Mouse (Mus musculus): ENCODE measurements around the gene Nfix.

GRCm38 (mm10) chr8:84760405-84760805 is 39.7 kb downstream of the Nfix start:
- no peak for TF ChIP-seq EP300 (IDR thresholded peaks at IDR 0.05; ENCODE audit: low read depth)
- TF ChIP-seq CTCF (IDR thresholded peaks at IDR 0.05; ENCODE audit: low read depth), result no peak

Data from liver, embryonic 14.5 days (tissue).